Mouse (Mus musculus) limb, embryonic 13.5 days (tissue): ENCODE measurements around the gene Hivep1. TPM values are rescaled to one million over a fixed set of nuclear protein-coding genes. Genes with fewer than 3 reads are reported as not detected.

ENCODE experiments used
- ATAC-seq: fragments of 200-750 bp; cut with Nextera tagmentation; 2 replicates; pipeline ENCODE4 v1.8.0; 2017; ENCODE audit warnings: low read depth, moderate number of reproducible peaks, moderate TSS enrichment; ENCODE audit not compliant: low FRiP score
- H3K27ac ChIP-seq: fragments of 300-500 bp; sonication (generic); 2 replicates; pipeline ENCODE4 v1.5.1; 2015; ENCODE audit warnings: inconsistent platforms, mild to moderate bottlenecking, moderate library complexity
- H3K27me3 ChIP-seq: fragments of 300-500 bp; sonication (generic); 2 replicates; pipeline ENCODE4 v1.6.1; 2015; ENCODE audit warnings: mild to moderate bottlenecking, inconsistent platforms
- H3K36me3 ChIP-seq: fragments of 300-500 bp; sonication (generic); 2 replicates; pipeline ENCODE4 v1.6.1; 2015; ENCODE audit warnings: inconsistent platforms, mild to moderate bottlenecking, moderate library complexity
- H3K4me1 ChIP-seq: fragments of 300-500 bp; sonication (generic); 2 replicates; pipeline ENCODE4 v1.6.1; 2015; ENCODE audit warnings: inconsistent platforms
- H3K4me2 ChIP-seq: fragments of 300-500 bp; sonication (generic); replicated peaks from 2 replicates; pipeline ENCODE4 v1.6.1; 2015; ENCODE audit warnings: inconsistent platforms, mild to moderate bottlenecking, moderate library complexity
- H3K4me3 ChIP-seq: fragments of 300-500 bp; sonication (generic); 2 replicates; pipeline ENCODE4 v1.5.1; 2015; ENCODE audit warnings: moderate library complexity, mild to moderate bottlenecking, inconsistent platforms
- H3K9ac ChIP-seq: fragments of 300-500 bp; sonication (generic); 2 replicates; pipeline ENCODE4 v1.6.1; 2015; ENCODE audit warnings: mild to moderate bottlenecking, inconsistent platforms
- H3K9me3 ChIP-seq: fragments of 300-500 bp; sonication (generic); 2 replicates; pipeline ENCODE4 v1.6.1; 2016; ENCODE audit warnings: inconsistent platforms
- WGBS: fragments of 180-500 bp; shearing (Covaris S2); methylation state at CpG from one replicate; pipeline ENCODE4 v1.1.7; 2015; 5-methylcytosine and 5-hydroxymethylcytosine counted together
- polyA plus RNA-seq: library from polyadenylated mRNA; unstranded; fragments of >200 nt; fragmentation: Nextera tagmentation; extraction: Ambion mirVana; gene quantifications from 2 replicates; pipeline ENCODE4 v1.2.1, GENCODE M21; 2015

The Hivep1 gene
- polyA plus RNA-seq, 1 experiment from 2014 or later = 14.4 TPM

- no peak overlapping the region for H3K27ac ChIP-seq
- WGBS = 95% methylated on average over 17 of the region's 17 CpGs
- H3K4me2 ChIP-seq = no peak overlapping the region
- no peak overlapping the region for H3K4me3 ChIP-seq
- H3K9ac ChIP-seq = no peak overlapping the region
- ATAC-seq = no peak
- no peaks in the 10 kb centered on the region for H3K9me3 ChIP-seq
- H3K4me1 ChIP-seq = no peaks in the 10 kb centered on the region
- H3K36me3 ChIP-seq = peaks cover 35% of the 10 kb centered on the region
- H3K27me3 ChIP-seq = no peaks in the 10 kb centered on the region
These were observed 132.3 kb downstream of the Hivep1 start for GRCm38 (mm10) chr13:42184131-42184530.

- WGBS = 66% methylated on average over 9 of the region's 9 CpGs
- no peak for ATAC-seq
- Histone ChIP-seq H3K4me1 (no peaks in the 10 kb centered on the region), H3K27ac (no peak overlapping the region), H3K9me3 (no peaks in the 10 kb centered on the region), H3K4me2 (no peak overlapping the region), H3K4me3 (no peak overlapping the region), H3K9ac (no peak overlapping the region), H3K27me3 (no peaks in the 10 kb centered on the region), H3K36me3 (no peaks in the 10 kb centered on the region)
These were observed 141.2 kb downstream of the Hivep1 start for GRCm38 (mm10) chr13:42193016-42193415.

GRCm38 (mm10) chr13:42195671-42196070, 143.8 kb downstream of the Hivep1 start:
- no peaks in the 10 kb centered on the region for H3K36me3 ChIP-seq

GRCm38 (mm10) chr13:42197656-42198055, 145.8 kb downstream of the Hivep1 start:
- no peaks in the 10 kb centered on the region for H3K4me1 ChIP-seq
- no peak for ATAC-seq
- H3K4me3 ChIP-seq = no peak overlapping the region
- H3K27ac ChIP-seq = no peak overlapping the region
- 0 out of 2 replicates have a peak, but pooled peaks cover 6% of the 10 kb centered on the region for H3K9me3 ChIP-seq
- H3K27me3 ChIP-seq = no peaks in the 10 kb centered on the region
- no peak overlapping the region for H3K9ac ChIP-seq
- no peak overlapping the region for H3K4me2 ChIP-seq
- H3K36me3 ChIP-seq = no peaks in the 10 kb centered on the region
- 98% methylated on average over 2 of the region's 2 CpGs for WGBS

More at GRCm38 (mm10) chr13:42195671-42196070, 143.8 kb downstream of the Hivep1 start:
- H3K27me3 ChIP-seq = no peaks in the 10 kb centered on the region
- no peak overlapping the region for H3K4me2 ChIP-seq
- ATAC-seq = no peak
- H3K4me1 ChIP-seq = no peaks in the 10 kb centered on the region
- no peak overlapping the region for H3K27ac ChIP-seq
- H3K9ac ChIP-seq = no peak overlapping the region
- 90% methylated on average over 7 of the region's 7 CpGs for WGBS
- H3K4me3 ChIP-seq = no peak overlapping the region
- 0 out of 2 replicates have a peak, but pooled peaks cover 6% of the 10 kb centered on the region for H3K9me3 ChIP-seq

GRCm38 (mm10) chr13:42213556-42213955, 161.7 kb downstream of the Hivep1 start:
- 91% methylated on average over 6 of the region's 6 CpGs for WGBS

GRCm38 (mm10) chr13:42222401-42222800, 170.6 kb downstream of the Hivep1 start:
- Histone ChIP-seq H3K4me2 (no peak overlapping the region), H3K9ac (no peak overlapping the region), H3K27ac (no peak overlapping the region), H3K4me1 (no peaks in the 10 kb centered on the region), H3K36me3 (no peaks in the 10 kb centered on the region), H3K9me3 (no peaks in the 10 kb centered on the region), H3K4me3 (no peak overlapping the region), H3K27me3 (no peaks in the 10 kb centered on the region)
- 59% methylated on average over 7 of the region's 7 CpGs for WGBS
- no peak for ATAC-seq

More at GRCm38 (mm10) chr13:42213556-42213955, 161.7 kb downstream of the Hivep1 start:
- no peak overlapping the region for H3K9ac ChIP-seq
- H3K27ac ChIP-seq = no peak overlapping the region
- no peaks in the 10 kb centered on the region for H3K27me3 ChIP-seq
- no peaks in the 10 kb centered on the region for H3K36me3 ChIP-seq
- no peak for ATAC-seq
- no peaks in the 10 kb centered on the region for H3K4me1 ChIP-seq
- H3K4me3 ChIP-seq = no peak overlapping the region
- no peak overlapping the region for H3K4me2 ChIP-seq
- H3K9me3 ChIP-seq = no peaks in the 10 kb centered on the region

- ATAC-seq = no peak
- Histone ChIP-seq H3K9me3 (no peaks in the 10 kb centered on the region), H3K4me2 (no peak overlapping the region), H3K27me3 (no peaks in the 10 kb centered on the region), H3K4me1 (peaks cover 3% of the 10 kb centered on the region), H3K36me3 (no peaks in the 10 kb centered on the region), H3K4me3 (no peak overlapping the region), H3K9ac (no peak overlapping the region), H3K27ac (no peak overlapping the region)
- whole genome bisulfite sequencing = 91% methylated on average over 10 of the region's 10 CpGs
These were observed 177.0 kb downstream of the Hivep1 start for GRCm38 (mm10) chr13:42228849-42229248.

GRCm38 (mm10) chr13:42233741-42234419, 182.1 kb downstream of the Hivep1 start:
- no peaks in the 10 kb centered on the region for H3K9me3 ChIP-seq
- no peaks in the 10 kb centered on the region for H3K27me3 ChIP-seq
- no peak overlapping the region for H3K27ac ChIP-seq
- no peak for ATAC-seq
- H3K36me3 ChIP-seq = no peaks in the 10 kb centered on the region
- H3K4me2 ChIP-seq = no peak overlapping the region
- no peak overlapping the region for H3K9ac ChIP-seq
- WGBS = 55% methylated on average over 9 of the region's 9 CpGs
- H3K4me1 ChIP-seq = peaks cover 7% of the 10 kb centered on the region
- no peak overlapping the region for H3K4me3 ChIP-seq

GRCm38 (mm10) chr13:42238520-42238919, 186.7 kb downstream of the Hivep1 start:
- Histone ChIP-seq H3K27ac (no peak overlapping the region), H3K4me3 (no peak overlapping the region), H3K4me2 (no peak overlapping the region), H3K4me1 (peaks cover 16% of the 10 kb centered on the region), H3K36me3 (no peaks in the 10 kb centered on the region), H3K9ac (no peak overlapping the region), H3K9me3 (no peaks in the 10 kb centered on the region), H3K27me3 (no peaks in the 10 kb centered on the region)
- 97% methylated on average over 3 of the region's 3 CpGs for WGBS
- no peak for ATAC-seq

GRCm38 (mm10) chr13:42242131-42242530, 190.3 kb downstream of the Hivep1 start:
- peak; percentile 45; the same call in 1 of the 2 replicates for ATAC-seq
- H3K9me3 ChIP-seq = no peaks in the 10 kb centered on the region
- no peak overlapping the region for H3K9ac ChIP-seq
- H3K4me3 ChIP-seq = no peak overlapping the region
- H3K27ac ChIP-seq = no peak overlapping the region
- no peaks in the 10 kb centered on the region for H3K27me3 ChIP-seq
- WGBS = 18% methylated on average over 3 of the region's 3 CpGs
- peaks cover 15% of the 10 kb centered on the region for H3K4me1 ChIP-seq
- no peaks in the 10 kb centered on the region for H3K36me3 ChIP-seq
- H3K4me2 ChIP-seq = no peak overlapping the region

Other genes with a start within 250 kb of the Hivep1 start
- gene Adtrp, start 204.3 kb upstream of the Hivep1 start, polyA plus RNA-seq = 1.3 and 1.8 TPM in 2 replicates
- gene Edn1, start 249.5 kb downstream of the Hivep1 start, polyA plus RNA-seq = 2.6 and 2.8 TPM in 2 replicates